Mouse (Mus musculus) CD4-positive, CD25-positive, alpha-beta regulatory T cell, adult 9 weeks (primary cell): Measurements from ENCODE around the gene Ccdc73. TPM values are rescaled to one million over a fixed set of nuclear protein-coding genes. Genes with fewer than 3 reads are reported as not detected.

ENCODE experiments used
- polyA plus RNA-seq: library from polyadenylated mRNA; unstranded; fragments of 100-300 nt; shearing (Covaris generic); gene quantifications from one replicate; pipeline ENCODE4 v1.2.1, GENCODE M21; 2017

Ccdc73 gene
- 3.4 TPM for polyA plus RNA-seq

DNA sequence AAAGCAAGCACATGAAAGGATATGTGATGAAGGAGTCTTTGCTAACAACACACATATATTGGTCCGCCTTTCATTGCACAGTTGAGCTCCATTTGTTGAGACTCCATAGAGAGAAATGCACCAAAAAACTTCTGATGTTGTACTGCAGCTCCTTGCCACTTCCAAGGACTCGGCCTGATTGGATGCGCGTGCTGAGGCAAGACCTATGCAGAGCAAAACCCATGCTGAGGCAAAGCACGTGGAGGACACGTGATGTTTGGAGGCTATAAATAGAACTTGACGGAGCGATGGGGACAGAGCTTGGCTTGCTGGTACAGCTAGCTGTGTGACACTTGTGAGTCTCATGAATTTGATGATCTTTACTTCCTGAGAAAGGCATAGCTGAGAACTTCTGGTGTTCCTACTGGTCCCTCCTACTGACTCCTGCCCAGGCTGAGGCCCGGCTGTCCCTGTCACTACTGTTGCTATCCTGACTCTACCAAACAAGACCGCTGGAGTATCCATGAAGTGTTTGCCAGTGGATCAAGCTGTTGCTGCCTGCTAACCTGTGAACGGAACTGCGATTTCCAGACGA is at the start of gene Ccdc73:
TSS of gene Ccdc73 (plus strand) at position 524 of the 574 bp plus-strand sequence.

GRCm38 (mm10) chr2:104849276-104849990 is 18.2 kb upstream of the Ccdc73 start, which contains the start of gene Prrg4:
Prrg4 (minus strand) TSS chr2:104849876.

DNA sequence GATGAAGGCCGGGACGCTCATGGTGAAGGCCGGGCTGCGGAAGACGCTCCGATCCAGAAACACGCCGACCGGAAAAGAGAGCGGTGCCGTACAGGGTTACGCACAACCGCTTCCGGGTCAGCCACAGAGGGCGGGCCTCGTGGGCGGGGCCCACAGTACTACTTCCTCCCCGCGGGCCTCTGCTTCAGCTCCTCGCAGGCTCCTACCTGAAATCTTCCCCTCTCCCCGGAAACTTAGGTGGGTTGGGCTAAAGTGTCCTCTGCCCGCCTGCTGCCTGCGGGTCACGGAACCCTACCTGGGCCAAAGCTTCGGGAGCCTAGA is 149.3 kb downstream of the Ccdc73 start, which contains the start of gene Eif3m:
TSS of gene Eif3m (minus strand) at position 114 of the 321 bp plus-strand sequence.

Other genes starting within 250 kb of the Ccdc73 start
- gene Tcp11l1, start 155.6 kb upstream of the Ccdc73 start, polyA plus RNA-seq: 0.14 TPM
- gene Pin1rt1, start 151.4 kb upstream of the Ccdc73 start, polyA plus RNA-seq: not detected
- not detected for gene Depdc7, start 124.9 kb upstream of the Ccdc73 start, polyA plus RNA-seq
- gene Qser1, start 51.0 kb upstream of the Ccdc73 start, polyA plus RNA-seq: 0.74 TPM
- 1.9 TPM for gene Prrg4, start 17.9 kb upstream of the Ccdc73 start, polyA plus RNA-seq
- 321 TPM for gene Eif3m, start 149.3 kb downstream of the Ccdc73 start, polyA plus RNA-seq
- gene Gm11060, start 224.2 kb downstream of the Ccdc73 start, polyA plus RNA-seq: not detected